Mouse (Mus musculus) CH12.LX (cell line): ENCODE measurements around the gene Marc1. TPM values are rescaled to one million over a fixed set of nuclear protein-coding genes. Genes with fewer than 3 reads are reported as not detected.

Source experiments
- DNase-seq: peaks from one replicate; pipeline ENCODE4 v3.0.0-alpha.2; 2013; ENCODE audit errors: extremely low read depth
- H3K27ac ChIP-seq: 2 replicates; pipeline ENCODE4 v1.5.1; 2012; ENCODE audit warnings: low read depth, mild to moderate bottlenecking, control low read depth, moderate library complexity; ENCODE audit not compliant: insufficient read depth
- H3K27me3 ChIP-seq: replicated peaks from 2 replicates; pipeline ENCODE3; 2012; ENCODE audit warnings: inconsistent platforms
- H3K36me3 ChIP-seq, 2 experiments: replicated peaks in 1 of 2; 2 replicates each; pipeline versions ENCODE3 to v1.6.1; 2012; ENCODE audit warnings: inconsistent platforms in 1 of 2, low read length in 1 of 2, mild to moderate bottlenecking in 1 of 2, mixed read lengths in 1 of 2, moderate library complexity in 1 of 2; ENCODE audit not compliant: control insufficient read depth in 1 of 2, insufficient read depth in 1 of 2
- H3K4me1 ChIP-seq, 2 experiments: 2 replicates each; pipeline ENCODE4 v1.6.1; 2012; ENCODE audit warnings: inconsistent platforms in 1 of 2, moderate library complexity in 1 of 2; ENCODE audit not compliant: insufficient read depth in 2 of 2, control insufficient read depth in 1 of 2
- H3K4me2 ChIP-seq: 2 replicates; pipeline ENCODE4 v1.6.1; 2012; ENCODE audit warnings: low read depth, mild to moderate bottlenecking, control low read depth; ENCODE audit not compliant: poor library complexity, insufficient read depth, severe bottlenecking
- H3K4me3 ChIP-seq, 3 experiments: fragments of 150-350 bp in 1 of 3; sonication (generic) in 1 of 3; replicated peaks in 1 of 3; 2 replicates each; pipeline versions ENCODE3 to v1.5.1; 2011 to 2012; ENCODE audit warnings: low read depth in 2 of 3, low read length in 2 of 3, mild to moderate bottlenecking in 2 of 3, moderate library complexity in 2 of 3, control low read depth in 1 of 3, improper control_type of control experiment in 1 of 3, inconsistent platforms in 1 of 3, mixed read lengths in 1 of 3; ENCODE audit not compliant: poor library complexity in 1 of 3
- H3K79me2 ChIP-seq: replicated peaks from 2 replicates; pipeline ENCODE4 v1.6.1; 2012; ENCODE audit warnings: mild to moderate bottlenecking, moderate library complexity; ENCODE audit not compliant: control insufficient read depth, poor library complexity, insufficient read depth, severe bottlenecking; ENCODE audit errors: extremely low read depth
- H3K9ac ChIP-seq: 2 replicates; pipeline ENCODE4 v1.6.1; 2012; ENCODE audit warnings: low read depth, mild to moderate bottlenecking, control low read depth, moderate library complexity; ENCODE audit not compliant: insufficient read depth
- H3K9me3 ChIP-seq: replicated peaks from 2 replicates; pipeline ENCODE3; 2012; ENCODE audit warnings: low read length, inconsistent platforms, mixed read lengths
- CTCF ChIP-seq, 2 experiments: IDR thresholded peaks in 1 of 2; conservative IDR thresholded peaks in 1 of 2; 2 replicates each; pipeline ENCODE4 v1.5.1; 2011 to 2012; ENCODE audit warnings: low read depth in 2 of 2, low read length in 2 of 2, improper control_type of control experiment in 1 of 2, inconsistent platforms in 1 of 2, mild to moderate bottlenecking in 1 of 2, moderate library complexity in 1 of 2
- HCFC1 ChIP-seq: IDR thresholded peaks from 2 replicates; pipeline ENCODE4 v1.6.1; 2012; ENCODE audit warnings: low read depth, mild to moderate bottlenecking, inconsistent platforms, low read length, improper control_type of control experiment
- IRF4 ChIP-seq: IDR thresholded peaks from 2 replicates; pipeline ENCODE4 v1.6.1; 2014; ENCODE audit warnings: low read depth, mild to moderate bottlenecking, inconsistent platforms, low read length, improper control_type of control experiment
- JUN ChIP-seq: IDR thresholded peaks from 2 replicates; pipeline ENCODE4 v1.6.1; 2011; ENCODE audit warnings: low read depth, mild to moderate bottlenecking, low read length, improper control_type of control experiment, moderate library complexity; ENCODE audit not compliant: insufficient read depth
- MAZ ChIP-seq: IDR thresholded peaks from 2 replicates; pipeline ENCODE4 v1.6.1; 2012; ENCODE audit warnings: low read depth, mild to moderate bottlenecking, inconsistent platforms, low read length, improper control_type of control experiment, moderate library complexity
- MEF2A ChIP-seq: IDR thresholded peaks from 2 replicates; pipeline ENCODE4 v1.6.1; 2014; ENCODE audit warnings: low read depth, mild to moderate bottlenecking, inconsistent platforms, low read length, improper control_type of control experiment, borderline replicate concordance
- NRF1 ChIP-seq: IDR thresholded peaks from 2 replicates; pipeline ENCODE4 v1.6.1; 2014; ENCODE audit warnings: low read depth, mild to moderate bottlenecking, inconsistent platforms, low read length, improper control_type of control experiment, moderate library complexity
- RAD21 ChIP-seq: IDR thresholded peaks from 2 replicates; pipeline ENCODE4 v1.6.1; 2011; ENCODE audit warnings: low read depth, mild to moderate bottlenecking, low read length, improper control_type of control experiment, moderate library complexity
- RCOR1 ChIP-seq: conservative IDR thresholded peaks from 2 replicates; pipeline ENCODE4 v1.6.1; 2012; ENCODE audit warnings: low read depth, mild to moderate bottlenecking, inconsistent platforms, low read length, improper control_type of control experiment
- SMC3 ChIP-seq: IDR thresholded peaks from 2 replicates; pipeline ENCODE4 v1.6.1; 2011; ENCODE audit warnings: low read depth, low read length, improper control_type of control experiment
- UBTF ChIP-seq: IDR thresholded peaks from 2 replicates; pipeline ENCODE4 v1.6.1; 2012; ENCODE audit warnings: low read depth, mild to moderate bottlenecking, inconsistent platforms, low read length, improper control_type of control experiment, moderate library complexity
- USF2 ChIP-seq: conservative IDR thresholded peaks from 2 replicates; pipeline ENCODE4 v1.6.1; 2011; ENCODE audit warnings: low read depth, low read length, improper control_type of control experiment
- dilution Hi-C: fragments of 300-500 bp; cut with MboI; formaldehyde crosslinking; loops from 2 replicates; pipeline ENCODE4 v1.14.3; 2020; ENCODE audit warnings: low sequenced_read_pairs; ENCODE audit not compliant: extremely low pct_unique_long_range_greater_than_20kb, extremely low pct_ligation_motif_present
- in situ Hi-C: fragments of 300-500 bp; cut with MboI; formaldehyde crosslinking; loops from 3 replicates; pipeline ENCODE4 v1.14.3; 2019; ENCODE audit warnings: low sequenced_read_pairs, low pct_ligation_motif_present, low pct_unique_long_range_greater_than_20kb, mixed read lengths
- polyA plus RNA-seq: library from polyadenylated mRNA; unstranded; fragments of >175 nt; gene quantifications from 2 replicates; pipeline ENCODE4 v1.2.1, GENCODE M21; 2012; ENCODE audit warnings: low read depth; ENCODE audit not compliant: insufficient read length
- total RNA-seq, 2 experiments: library from RNA; depleted of rRNA; stranded (reverse); fragments of 300-350 nt in 1 of 2; fragments of >200 nt in 1 of 2; gene quantifications; 2 replicates each; pipeline ENCODE4 v1.2.3; 2012 to 2014

Gene Marc1
- total and polyA plus RNA-seq, 3 experiments = not detected

DNA sequence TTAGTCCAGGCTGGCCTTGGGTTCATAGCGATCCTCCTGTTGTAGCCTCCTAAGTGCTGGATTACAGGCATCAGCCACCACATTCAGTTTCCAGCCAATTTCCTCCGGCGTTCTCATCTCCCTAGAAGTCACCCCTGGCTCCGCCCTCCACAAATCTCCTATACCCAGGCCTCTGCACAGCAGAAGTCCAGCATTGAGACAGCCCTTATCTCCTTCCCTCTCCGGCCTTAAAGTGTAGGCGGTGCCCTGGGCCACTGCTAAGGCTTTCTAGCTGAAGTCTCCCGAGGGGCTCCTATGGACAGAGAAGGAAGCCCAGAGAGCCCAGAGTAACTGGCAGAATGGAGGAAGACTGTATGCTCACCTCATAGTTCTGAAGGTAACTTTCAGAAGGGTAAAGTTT is 22.4 kb upstream of the Marc1 start:
- Histone ChIP-seq H3K9me3 (peaks cover 2% of the 10 kb centered on the region), H3K4me1 (peaks cover 0 to 12% of the 10 kb centered on the region in 2 experiments; a peak in 2 of 4 replicates), H3K4me2 (no peak overlapping the region), H3K79me2 (no peaks in the 10 kb centered on the region), H3K4me3 (no peak overlapping the region), H3K9ac (no peak overlapping the region), H3K27me3 (no peaks in the 10 kb centered on the region), H3K36me3 (peaks cover 22 to 77% of the 10 kb centered on the region in 2 experiments), H3K27ac (no peak overlapping the region)
- TF ChIP-seq HCFC1 (no peak), SMC3 (no peak), RCOR1 (no peak), CTCF (conservative IDR thresholded peaks at IDR 0.05 in 1 of 2, IDR thresholded peaks at IDR 0.05 in 1 of 2; ENCODE audit: low read depth in 2 of 2, low read length in 2 of 2) (no peak)
- dilution Hi-C loops (no loop called here), in situ Hi-C loops (loop anchor here (25.0 kb wide), 1 partner anchor 354 kb away; no protein-coding TSS in a partner anchor)
- DNase-seq = no peak

DNA sequence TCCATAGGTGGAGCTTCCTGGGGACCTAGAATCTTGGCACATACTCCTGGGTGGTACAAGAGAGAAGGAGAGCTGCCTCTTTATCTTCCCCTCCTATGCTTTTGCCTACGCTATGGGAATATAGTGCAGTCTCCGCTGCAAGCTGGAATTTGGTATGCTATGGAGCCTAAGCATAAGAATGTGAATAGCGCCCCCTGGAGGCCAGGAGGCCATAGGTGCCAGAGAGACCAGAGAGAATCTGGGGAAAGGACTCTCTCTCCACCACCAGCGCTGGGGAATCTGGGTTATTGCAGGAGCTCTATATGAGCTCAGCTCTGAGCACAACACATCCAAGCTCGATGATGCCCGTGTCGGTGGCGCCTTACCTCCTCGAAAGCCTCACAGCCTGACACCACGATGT is 21.1 kb upstream of the Marc1 start:
- DNase-seq = no peak
- H3K27me3 ChIP-seq = no peaks in the 10 kb centered on the region
- dilution Hi-C loops (no loop called here), in situ Hi-C loops (loop anchor here (25.0 kb wide), 1 partner anchor 355 kb away; no protein-coding TSS in a partner anchor)
- H3K4me1 ChIP-seq = peaks cover 0 to 12% of the 10 kb centered on the region in 2 experiments; a peak in 2 of 4 replicates
- no peak overlapping the region for H3K4me3 ChIP-seq
- H3K9me3 ChIP-seq = peaks cover 2% of the 10 kb centered on the region
- H3K4me2 ChIP-seq = no peak overlapping the region
- no peaks in the 10 kb centered on the region for H3K79me2 ChIP-seq
- H3K36me3 ChIP-seq = peaks cover 19 to 79% of the 10 kb centered on the region in 2 experiments
- H3K27ac ChIP-seq = no peak overlapping the region
- TF ChIP-seq NRF1 (no peak), USF2 (no peak), CTCF (conservative IDR thresholded peaks at IDR 0.05 in 1 of 2, IDR thresholded peaks at IDR 0.05 in 1 of 2; ENCODE audit: low read depth in 2 of 2, low read length in 2 of 2) (peak; percentile 47 to 64; a peak in 3 of 4 replicates)
- H3K9ac ChIP-seq = no peak overlapping the region

- TF ChIP-seq MEF2A (no peak), IRF4 (no peak), UBTF (no peak), JUN (no peak), MAZ (no peak), RAD21 (no peak)
- H3K4me3 ChIP-seq = no peak overlapping the region
- H3K27me3 ChIP-seq = no peaks in the 10 kb centered on the region
- no peak for DNase-seq
- no peaks in the 10 kb centered on the region for H3K79me2 ChIP-seq
- peaks cover 19 to 70% of the 10 kb centered on the region in 2 experiments for H3K36me3 ChIP-seq
- H3K9me3 ChIP-seq = peaks cover 2% of the 10 kb centered on the region
- H3K9ac ChIP-seq = no peak overlapping the region
- in situ Hi-C loops = loop anchor here (25.0 kb wide), 1 partner anchor 357 kb away; no protein-coding TSS in a partner anchor
- peaks cover 0 to under 1% of the 10 kb centered on the region in 2 experiments; a peak in 1 of 4 replicates for H3K4me1 ChIP-seq
- H3K4me2 ChIP-seq = no peak overlapping the region
- dilution Hi-C loops = no loop called here
- no peak overlapping the region for H3K27ac ChIP-seq
These were observed 18.8 kb upstream of the Marc1 start for GRCm38 (mm10) chr1:184829897-184830296.
